Mouse (Mus musculus) heart, postnatal 36 days (tissue): Measurements from ENCODE around the gene Bbs4. TPM values are rescaled to one million over a fixed set of nuclear protein-coding genes. Genes with fewer than 3 reads are reported as not detected.
"Not testable (repeated sequence)": the region's sequence is repeated elsewhere in the genome, so short reads cannot be mapped to it uniquely, and the experiment has no call there.

Experiments
- DNase-seq, 2 experiments: peaks; one replicate each; pipeline ENCODE4 v3.0.0; 2021 to 2022
- intact Hi-C: fragments of 180-260 bp; cut with DNase I; formaldehyde crosslinking; loops from one replicate; pipeline ENCODE4 v1.15.1; 2025
- total RNA-seq, 2 experiments: library from RNA; stranded (reverse); gene quantifications; 2 replicates each; pipeline ENCODE4 v1.2.3; 2021

The Bbs4 gene
- total RNA-seq: 1 to 10 TPM; 2.6 to 3.2 TPM

GRCm38 (mm10) chr9:59353253-59353639, at the start of gene Bbs4:
Bbs4 (minus strand) TSS chr9:59353508.
- intact Hi-C loops: loop anchor here (2.0 to 10.0 kb wide), 3 partner anchors 61 to 212 kb away; partner anchors contain the start of genes Adpgk and Arih1
- peak; percentile 91 to 94 for DNase-seq

- intact Hi-C loops: no loop called here
Observed at GRCm38 (mm10) chr9:59389086-59389485, 35.8 kb upstream of the Bbs4 start.

DNA sequence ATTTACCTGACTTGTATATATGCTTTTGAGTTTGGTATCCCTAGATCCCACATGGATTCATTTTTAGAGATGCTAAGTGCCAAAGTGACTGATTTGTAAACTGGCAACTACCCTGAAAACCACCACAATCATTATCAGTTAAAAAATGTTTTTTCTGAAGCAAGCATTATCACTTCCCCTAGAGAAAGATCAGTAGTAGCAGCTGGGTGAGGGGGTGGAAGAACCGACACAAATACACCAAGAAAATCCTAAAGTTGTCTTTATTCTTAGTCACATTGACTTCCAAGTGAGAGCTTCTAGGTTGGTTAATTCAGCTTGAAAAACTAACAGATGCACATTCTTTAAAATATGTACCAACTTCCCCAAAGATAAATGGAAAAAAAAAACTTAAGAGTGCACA, 35.0 kb upstream of the Bbs4 start:
- intact Hi-C loops: no loop called here
- DNase-seq: no peak

More at GRCm38 (mm10) chr9:59389086-59389485, 35.8 kb upstream of the Bbs4 start:
- DNase-seq: no peak

GRCm38 (mm10) chr9:59387461-59387860, 34.2 kb upstream of the Bbs4 start:
- intact Hi-C loops: no loop called here
- no peak for DNase-seq

GRCm38 (mm10) chr9:59375626-59376025, 22.3 kb upstream of the Bbs4 start:
- DNase-seq: no peak
- intact Hi-C loops: no loop called here

DNA sequence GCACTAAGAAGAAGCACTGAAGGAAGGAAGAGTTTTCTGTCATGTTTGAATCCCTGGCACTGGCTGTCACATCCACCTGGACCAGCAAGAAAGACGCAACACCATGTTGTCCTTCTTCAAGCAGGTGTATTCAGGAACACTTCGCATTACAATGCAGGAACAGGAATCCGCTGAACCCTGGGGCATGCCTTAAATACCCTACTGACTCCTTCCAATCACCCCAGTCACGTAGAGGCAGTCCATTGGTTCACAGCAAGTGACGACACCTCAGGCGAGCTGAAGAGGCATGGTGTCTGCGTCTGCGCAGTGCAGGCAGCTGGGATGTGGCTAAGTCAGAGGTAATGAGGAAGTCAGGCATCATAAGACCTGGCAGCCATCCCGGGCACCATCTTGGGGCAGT, 16.3 kb upstream of the Bbs4 start:
- intact Hi-C loops: no loop called here

DNA sequence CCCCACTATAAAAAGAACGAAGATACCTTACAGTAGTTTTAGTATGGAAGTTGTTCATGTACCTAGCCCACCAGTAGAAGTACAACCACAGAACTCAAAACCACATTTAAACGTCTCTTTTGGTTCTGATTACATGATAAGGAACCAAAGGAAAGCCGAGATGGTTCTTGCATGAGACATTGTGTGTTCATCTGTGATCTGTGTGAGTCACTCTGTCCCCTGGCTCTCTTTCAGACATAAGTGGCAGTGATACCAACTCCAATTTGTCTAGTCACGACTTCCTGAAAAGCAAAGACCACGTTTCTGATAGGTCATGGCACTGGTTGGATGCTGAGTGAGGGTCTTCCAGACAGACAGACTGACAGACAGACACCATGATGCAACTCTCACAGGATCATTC, 15.9 kb upstream of the Bbs4 start:
- DNase-seq: no peak
- intact Hi-C loops: no loop called here

More for the DNA sequence above, 16.3 kb upstream of the Bbs4 start:
- no peak for DNase-seq

- intact Hi-C loops, DNase-seq: not testable (repeated sequence)
Observed at GRCm38 (mm10) chr9:59360487-59360886, 7.2 kb upstream of the Bbs4 start.

- intact Hi-C loops: loop anchor here (10.0 kb wide), 1 partner anchor 207 kb away; no protein-coding TSS in a partner anchor
Observed at GRCm38 (mm10) chr9:59358041-59358440, 4.7 kb upstream of the Bbs4 start.

GRCm38 (mm10) chr9:59352586-59353252, 589 bp downstream of the Bbs4 start:
- DNase-seq: no peak
- intact Hi-C loops: loop anchor here (2.0 to 10.0 kb wide), 3 partner anchors 60 to 212 kb away; partner anchors contain the start of genes Adpgk and Arih1

More at GRCm38 (mm10) chr9:59358041-59358440, 4.7 kb upstream of the Bbs4 start:
- not testable (repeated sequence) for DNase-seq

- no peak for DNase-seq
- intact Hi-C loops: no loop called here
Observed at GRCm38 (mm10) chr9:59346176-59346575, 7.1 kb downstream of the Bbs4 start.

DNA sequence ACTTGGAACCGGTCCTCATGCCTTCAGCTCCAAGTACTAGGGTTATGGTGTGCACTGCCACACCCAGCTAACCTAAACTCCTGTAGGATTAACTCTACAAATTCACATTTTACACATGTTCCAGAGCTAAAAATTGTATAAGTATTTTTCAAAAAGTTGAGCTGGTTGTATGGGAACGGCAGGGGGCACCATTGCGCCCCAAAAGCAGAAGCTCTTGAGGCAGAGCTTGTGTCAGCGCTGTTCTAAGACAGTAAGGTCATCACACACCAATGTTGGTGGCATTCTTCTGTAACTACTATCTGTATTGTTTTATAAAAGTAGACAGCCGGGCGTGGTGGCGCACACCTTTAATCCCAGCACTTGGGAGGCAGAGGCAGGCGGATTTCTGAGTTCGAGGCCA, 13.3 kb downstream of the Bbs4 start:
- intact Hi-C loops: no loop called here

GRCm38 (mm10) chr9:59339107-59339506, 14.2 kb downstream of the Bbs4 start:
- no peak for DNase-seq
- intact Hi-C loops: no loop called here

More for the DNA sequence above, 13.3 kb downstream of the Bbs4 start:
- peak in 1 of 2 experiments; percentile 31 for DNase-seq

GRCm38 (mm10) chr9:59338411-59338810, 14.9 kb downstream of the Bbs4 start:
- no peak for DNase-seq
- intact Hi-C loops: no loop called here

GRCm38 (mm10) chr9:59337889-59338288, 15.4 kb downstream of the Bbs4 start:
- DNase-seq: no peak
- intact Hi-C loops: no loop called here

DNA sequence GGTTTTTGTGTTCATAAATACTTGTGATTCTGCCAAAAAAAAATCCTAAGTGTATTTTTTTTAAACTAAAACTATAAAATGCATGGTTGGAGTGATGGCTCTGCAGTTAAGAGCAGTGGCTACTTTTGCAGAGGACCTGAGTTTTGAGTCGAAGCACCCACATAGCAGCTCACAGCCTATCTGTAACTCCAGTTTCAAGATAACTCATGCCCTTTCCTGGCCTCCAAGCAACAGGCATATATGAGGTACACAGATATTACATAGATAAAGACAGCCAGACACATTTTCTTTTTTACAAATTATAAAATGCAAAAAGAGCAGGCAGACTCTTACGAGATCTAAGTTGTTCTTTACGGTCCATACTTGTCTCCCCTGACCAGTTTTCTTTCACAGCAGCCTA, 16.8 kb downstream of the Bbs4 start:
- intact Hi-C loops: no loop called here
- no peak for DNase-seq

DNA sequence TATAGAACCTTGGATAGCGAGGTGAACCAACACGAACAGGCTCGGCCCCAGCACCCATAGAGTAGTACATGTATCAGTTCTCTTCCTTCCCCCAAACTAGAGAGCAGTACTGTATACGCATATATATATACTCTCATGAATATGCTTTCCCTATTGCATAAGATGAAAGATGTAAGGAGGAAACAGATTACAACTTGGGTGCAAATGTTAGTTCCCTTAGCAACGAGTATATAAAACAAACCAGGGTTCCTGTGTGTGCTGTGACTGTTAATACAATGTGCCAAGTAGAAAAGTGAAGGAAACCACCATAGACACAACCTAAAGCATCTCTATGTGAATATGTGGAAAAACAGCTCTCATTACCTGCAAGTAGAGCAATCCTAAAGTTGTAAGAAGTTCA, 23.3 kb downstream of the Bbs4 start:
- intact Hi-C loops: no loop called here
- no peak for DNase-seq

DNA sequence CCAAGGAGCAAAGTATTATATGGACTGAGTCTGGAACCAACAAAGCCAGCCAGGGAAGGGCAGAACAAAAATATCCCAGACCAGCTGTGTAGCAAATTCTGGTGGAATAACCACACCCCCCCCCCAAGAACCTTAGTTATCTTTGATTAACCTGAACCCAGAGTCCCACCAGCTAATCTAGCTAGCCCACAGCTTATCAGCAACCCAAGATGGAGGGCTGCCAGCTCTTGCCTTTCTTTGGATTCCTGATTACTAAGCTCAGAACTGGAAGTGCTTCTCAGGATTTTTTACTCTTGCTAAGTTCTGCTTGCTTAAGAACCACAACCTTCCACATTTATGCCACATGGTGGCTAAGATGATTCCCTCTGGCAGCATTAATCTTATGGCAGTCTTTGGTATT, 29.0 kb downstream of the Bbs4 start:
- peak; percentile 20 to 21 for DNase-seq
- intact Hi-C loops: no loop called here

DNA sequence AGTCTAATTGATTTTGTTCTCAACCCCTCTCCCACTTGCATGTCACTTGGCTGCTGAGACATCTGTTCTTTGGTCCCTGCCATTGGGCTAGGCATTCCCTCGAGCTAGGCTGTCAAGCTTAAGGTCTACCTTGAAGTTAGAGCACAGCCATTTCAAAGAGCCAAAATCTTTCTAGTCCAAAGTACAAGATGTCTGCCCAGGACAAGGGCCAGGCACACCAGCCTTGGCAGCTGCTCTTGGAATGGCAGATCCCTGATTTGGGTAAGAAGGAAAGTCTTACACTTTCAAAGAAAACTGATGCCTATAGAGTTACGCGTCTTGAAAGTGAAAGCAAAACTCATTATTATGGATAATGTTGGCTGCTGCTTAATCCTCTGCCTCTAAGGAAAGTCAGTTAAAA, 37.1 kb downstream of the Bbs4 start:
- intact Hi-C loops: no loop called here
- no peak for DNase-seq

GRCm38 (mm10) chr9:59311284-59311670, 42.0 kb downstream of the Bbs4 start:
- intact Hi-C loops: no loop called here
- DNase-seq: no peak

- intact Hi-C loops: no loop called here
- DNase-seq: no peak
Observed at GRCm38 (mm10) chr9:59310582-59311283, 42.6 kb downstream of the Bbs4 start.

DNA sequence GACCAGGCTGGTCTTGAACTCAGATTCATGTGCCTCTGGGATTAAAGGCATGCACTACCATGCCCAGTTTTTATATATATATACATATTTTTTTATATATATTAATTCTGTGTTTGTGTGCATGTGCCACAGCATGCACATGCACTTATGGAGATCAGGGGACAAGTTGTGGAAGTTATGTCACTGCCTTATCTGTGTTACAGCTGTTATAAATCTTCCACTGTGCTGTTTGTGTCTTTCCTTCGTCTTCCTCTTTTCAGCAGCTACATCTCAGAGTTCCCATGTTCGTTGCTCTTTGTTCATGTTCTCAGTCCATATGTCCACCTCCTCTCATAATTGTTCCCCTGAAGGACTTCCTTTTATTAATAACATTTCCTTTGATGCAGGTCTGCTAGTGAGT, 45.4 kb downstream of the Bbs4 start:
- intact Hi-C loops: no loop called here
- DNase-seq: no peak
